Mouse (Mus musculus): Measurements from ENCODE around the gene Tenm3.

Gene Tenm3

GRCm38 (mm10) chr8:48341276-48341675 is 502.5 kb downstream of the Tenm3 start:
- no peak for DNase-seq (ENCODE audit: low read depth)

- no peak for DNase-seq (ENCODE audit: low read depth)
These were observed 521.0 kb downstream of the Tenm3 start for GRCm38 (mm10) chr8:48322655-48323265.

- no peak for DNase-seq (ENCODE audit: low read depth)
These were observed 521.5 kb downstream of the Tenm3 start for GRCm38 (mm10) chr8:48322240-48322639.

GRCm38 (mm10) chr8:48319674-48320073 is 524.1 kb downstream of the Tenm3 start:
- DNase-seq (ENCODE audit: low read depth), result no peak

GRCm38 (mm10) chr8:48317498-48317897 is 526.3 kb downstream of the Tenm3 start:
- no peak for DNase-seq (ENCODE audit: low read depth)

GRCm38 (mm10) chr8:48315605-48316004 is 528.1 kb downstream of the Tenm3 start:
- no peak for DNase-seq (ENCODE audit: low read depth)

- no peak for DNase-seq (ENCODE audit: low read depth)
These were observed 529.8 kb downstream of the Tenm3 start for GRCm38 (mm10) chr8:48313985-48314368.

GRCm38 (mm10) chr8:48313210-48313984 is 530.4 kb downstream of the Tenm3 start:
- DNase-seq (ENCODE audit: low read depth), result no peak

- no peak for DNase-seq (ENCODE audit: low read depth)
These were observed 532.0 kb downstream of the Tenm3 start for GRCm38 (mm10) chr8:48311706-48312105.

GRCm38 (mm10) chr8:48310240-48310849 is 533.4 kb downstream of the Tenm3 start:
- DNase-seq (ENCODE audit: low read depth), result no peak

GRCm38 (mm10) chr8:48309191-48309987 is 534.4 kb downstream of the Tenm3 start:
- no peak for DNase-seq (ENCODE audit: low read depth)

- no peak for DNase-seq (ENCODE audit: low read depth)
These were observed 539.5 kb downstream of the Tenm3 start for GRCm38 (mm10) chr8:48304224-48304623.

- DNase-seq (ENCODE audit: low read depth), result no peak
These were observed 543.1 kb downstream of the Tenm3 start for GRCm38 (mm10) chr8:48300613-48301037.

- no peak for DNase-seq (ENCODE audit: low read depth)
These were observed 543.7 kb downstream of the Tenm3 start for GRCm38 (mm10) chr8:48300061-48300460.

GRCm38 (mm10) chr8:48299341-48299740 is 544.4 kb downstream of the Tenm3 start:
- no peak for DNase-seq (ENCODE audit: low read depth)

- no peak for DNase-seq (ENCODE audit: low read depth)
These were observed 547.4 kb downstream of the Tenm3 start for GRCm38 (mm10) chr8:48296371-48296770.

- no peak for DNase-seq (ENCODE audit: low read depth)
These were observed 548.2 kb downstream of the Tenm3 start for GRCm38 (mm10) chr8:48295558-48295957.

GRCm38 (mm10) chr8:48293797-48294196 is 550.0 kb downstream of the Tenm3 start:
- no peak for DNase-seq (ENCODE audit: low read depth)

- no peak for DNase-seq (ENCODE audit: low read depth)
These were observed 558.3 kb downstream of the Tenm3 start for GRCm38 (mm10) chr8:48285432-48285831.

GRCm38 (mm10) chr8:48281855-48282254 is 561.9 kb downstream of the Tenm3 start:
- no peak for DNase-seq (ENCODE audit: low read depth)

- no peak for DNase-seq (ENCODE audit: low read depth)
These were observed 564.4 kb downstream of the Tenm3 start for GRCm38 (mm10) chr8:48279360-48279759.

GRCm38 (mm10) chr8:48277986-48278635 is 565.6 kb downstream of the Tenm3 start:
- no peak for DNase-seq (ENCODE audit: low read depth)

Measured in induced T-regulatory cell, adult 2 months (primary cell).